Mouse (Mus musculus): ENCODE data around the gene Clpsl2.
"Not testable (repeated sequence)": the region's sequence is repeated elsewhere in the genome, so short reads cannot be mapped to it uniquely, and the experiment has no call there.

Clpsl2 gene

DNA sequence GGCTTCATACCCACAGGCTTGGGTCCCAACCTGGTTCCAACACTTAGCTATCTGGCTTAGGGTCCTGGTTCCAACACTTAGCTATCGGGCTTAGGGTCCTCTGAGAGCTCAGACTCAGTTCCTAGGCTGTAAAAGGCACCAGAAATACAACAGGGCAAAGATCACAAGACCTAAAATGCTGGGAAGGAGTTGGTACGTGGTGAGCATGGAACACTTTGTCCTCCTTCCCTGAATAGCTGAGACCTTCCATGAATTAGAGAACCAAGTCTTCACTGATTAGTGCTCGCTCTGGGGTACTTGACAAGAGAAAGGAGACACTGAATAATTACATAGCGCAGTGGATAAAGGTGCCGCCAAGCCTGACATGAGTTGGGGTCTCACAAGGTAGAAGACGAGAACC lies 27.3 kb upstream of the Clpsl2 start:
- DNase-seq: peak in 1 of 2 experiments; percentile 51

DNA sequence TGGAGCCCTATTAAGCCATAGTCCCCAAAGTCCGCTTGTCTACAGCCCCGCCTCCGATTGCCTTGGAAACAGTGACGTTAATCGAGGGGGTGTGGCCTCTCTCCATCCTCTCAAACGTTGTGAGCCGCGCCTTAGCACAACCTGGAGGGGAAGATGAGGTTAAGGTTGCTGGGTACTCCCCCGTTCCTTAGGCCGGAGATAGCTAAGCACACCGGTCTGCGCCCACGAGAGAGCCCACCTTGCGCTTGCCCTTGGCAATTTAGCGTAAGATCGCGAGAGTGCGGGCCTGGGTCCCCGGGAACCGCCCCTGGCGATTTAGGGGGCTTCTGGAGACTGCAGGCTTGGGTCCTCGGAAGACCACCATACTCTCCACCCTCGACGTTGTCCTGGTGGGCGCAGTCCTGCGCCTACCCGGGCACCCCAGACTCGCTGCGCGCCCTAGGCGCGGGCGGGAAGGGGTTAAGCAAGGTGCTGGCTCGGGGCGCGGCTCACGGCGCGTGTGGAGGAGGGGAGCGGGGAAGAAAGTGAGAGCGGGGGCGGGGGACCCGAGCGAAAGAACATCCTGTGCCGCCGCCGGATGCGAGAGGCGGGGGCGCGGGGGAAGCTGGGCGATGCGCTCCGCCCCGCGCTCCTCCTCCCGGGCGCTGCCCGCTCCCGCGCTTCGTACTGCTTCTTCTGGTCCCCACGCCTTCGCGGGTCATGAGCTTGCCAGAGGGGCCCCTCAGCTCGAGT lies 26.4 kb upstream of the Clpsl2 start:
- DNase-seq: peak; percentile 93 to 98

DNA sequence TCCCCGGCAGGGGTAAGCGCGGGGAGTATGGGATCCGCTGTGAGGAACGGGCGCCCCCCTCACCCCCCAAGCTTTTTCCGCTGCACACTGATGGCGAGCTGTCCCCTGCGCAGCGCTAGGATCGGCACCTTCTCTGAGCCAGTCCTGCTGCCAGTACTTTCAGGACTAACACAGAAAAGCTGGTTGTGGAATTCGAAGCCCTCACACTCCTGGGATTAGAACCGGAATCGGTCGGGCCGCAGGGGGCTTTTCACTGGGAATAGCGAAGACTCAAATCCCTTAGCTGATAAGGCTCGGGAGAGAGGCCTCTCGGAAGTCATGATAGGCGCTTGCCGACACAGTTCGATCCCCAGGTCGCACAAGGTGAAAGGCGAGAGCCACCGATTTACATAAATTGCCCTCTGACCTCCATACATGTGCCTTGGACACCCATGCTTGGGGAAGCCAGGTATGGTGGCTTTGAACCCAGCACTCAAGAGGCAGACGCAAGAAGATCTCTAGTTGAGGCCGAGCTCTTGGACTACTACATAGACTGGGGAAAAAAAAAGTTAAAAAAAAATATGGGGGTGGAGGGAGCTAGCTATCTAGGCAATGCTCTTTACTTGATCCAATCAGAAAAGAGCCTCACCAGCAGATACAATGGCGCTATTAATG lies 25.7 kb upstream of the Clpsl2 start:
- DNase-seq: no peak

DNA sequence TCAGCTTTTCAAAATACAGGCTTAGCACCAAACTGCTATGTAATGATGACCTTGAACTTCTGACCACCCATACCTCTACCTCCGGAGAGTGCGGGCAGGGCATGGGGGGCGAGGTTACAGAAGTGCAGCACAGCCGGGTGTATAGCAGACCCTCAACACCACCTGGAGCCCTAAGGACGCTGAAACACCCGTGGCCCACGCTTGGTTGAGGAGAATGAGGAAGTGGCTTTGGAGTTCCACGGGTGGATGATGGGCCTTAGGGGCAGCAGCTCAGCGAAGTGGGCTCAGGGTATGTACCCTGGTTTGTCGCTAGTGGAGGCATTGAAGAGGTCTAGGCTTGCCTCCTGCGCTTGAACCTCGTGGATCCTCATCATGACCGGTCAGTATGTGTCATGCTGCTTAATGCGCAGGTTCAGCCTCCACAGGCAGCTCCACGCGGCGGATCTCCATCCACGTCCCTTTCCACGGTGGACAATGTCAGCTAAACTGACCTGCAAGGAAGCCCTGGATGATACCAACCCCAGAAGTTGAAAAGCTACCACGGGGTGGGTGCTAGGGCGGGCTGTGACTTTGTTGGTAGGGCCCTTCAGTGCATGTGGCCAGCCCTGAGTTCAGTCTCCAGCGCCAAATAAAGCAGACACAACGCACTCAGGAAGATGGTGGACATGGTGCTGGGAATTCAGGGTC lies 25.1 kb upstream of the Clpsl2 start:
- no peak for DNase-seq

DNA sequence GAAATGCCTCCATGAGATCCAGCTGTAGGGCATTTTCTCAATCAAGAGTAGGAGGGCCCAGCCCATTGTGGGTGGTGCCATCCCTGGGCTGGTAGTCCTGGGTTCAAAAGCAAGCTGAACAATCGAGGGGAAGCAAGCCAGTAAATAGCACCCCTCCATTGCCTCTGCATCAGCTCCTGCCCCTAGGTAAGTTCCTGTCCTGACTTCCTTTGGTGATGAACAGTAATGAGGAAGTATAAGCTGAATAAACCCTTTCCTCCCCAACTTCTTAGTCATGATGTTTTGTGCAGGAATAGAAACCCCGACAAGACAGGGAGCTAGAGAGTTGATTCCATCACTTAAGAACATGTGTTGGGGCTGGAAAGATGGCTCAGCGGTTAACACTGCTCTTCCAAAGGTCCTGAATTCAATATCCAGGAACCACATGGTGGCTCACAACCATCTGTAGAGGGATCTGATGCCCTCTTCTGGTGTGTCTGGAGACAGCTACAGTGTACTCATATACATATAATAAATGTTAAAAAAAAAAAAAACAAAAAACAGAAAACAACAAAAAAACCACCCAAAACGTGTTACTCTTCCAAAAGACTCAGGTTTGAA lies 24.3 kb upstream of the Clpsl2 start:
- DNase-seq: no peak

DNA sequence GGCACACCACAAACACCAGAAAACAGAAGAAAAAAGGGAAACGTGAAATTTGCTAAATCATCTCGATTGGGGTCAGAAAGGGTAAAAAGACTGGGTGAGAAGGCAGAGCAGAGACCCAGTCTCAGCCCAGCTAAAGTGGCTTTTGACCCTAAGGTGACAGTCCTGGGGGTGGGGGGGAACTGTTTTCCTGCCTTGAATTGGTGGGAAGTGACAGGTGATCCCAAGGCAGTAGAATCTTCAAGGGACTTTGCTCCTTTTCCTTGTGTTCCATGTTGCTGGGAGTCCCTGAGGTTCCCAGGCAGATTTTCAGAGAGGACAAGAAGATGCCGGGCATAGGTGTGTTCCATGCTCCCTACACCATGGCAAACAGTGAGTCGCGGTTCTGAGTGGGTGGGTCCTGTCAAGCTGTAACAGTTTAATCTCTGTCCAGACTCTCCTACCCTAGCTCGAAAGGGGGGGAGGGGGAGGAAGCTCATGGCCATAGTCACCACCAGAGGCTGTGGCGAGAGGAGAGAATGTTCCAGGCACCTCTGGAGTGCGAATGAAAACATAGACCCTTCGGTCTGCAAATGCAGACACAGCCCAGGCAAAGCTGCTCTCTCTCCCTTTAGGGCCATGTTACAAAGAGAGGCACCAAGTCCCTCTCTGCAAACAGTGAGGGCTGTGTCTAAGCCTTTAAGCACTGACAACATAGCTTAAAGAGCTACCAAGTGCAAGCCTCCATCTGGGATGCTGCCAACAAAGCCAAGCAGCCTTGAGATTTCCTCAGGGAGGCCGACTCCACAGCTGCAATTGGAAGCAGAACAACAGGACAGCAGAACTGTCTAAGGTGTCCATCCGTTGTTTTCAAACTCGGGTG lies 21.8 kb upstream of the Clpsl2 start:
- peak in 1 of 2 experiments; percentile 34 for DNase-seq

DNA sequence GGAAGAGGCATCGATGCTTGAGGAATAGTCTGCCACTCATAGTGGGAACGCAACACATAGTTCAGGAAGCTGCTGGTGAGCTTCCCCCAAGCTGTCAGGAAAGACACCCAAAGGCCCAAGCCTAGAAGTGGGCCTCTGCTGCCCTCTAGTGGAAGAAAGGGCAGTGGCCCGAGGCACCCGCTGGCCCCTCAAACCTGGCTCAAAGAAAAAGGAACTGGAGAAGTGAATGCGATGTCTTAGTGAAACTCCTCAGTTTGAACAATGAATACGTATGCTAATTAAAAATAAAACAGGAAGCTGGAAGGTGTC lies 21.2 kb upstream of the Clpsl2 start:
- DNase-seq: peak; percentile 66 to 86

DNA sequence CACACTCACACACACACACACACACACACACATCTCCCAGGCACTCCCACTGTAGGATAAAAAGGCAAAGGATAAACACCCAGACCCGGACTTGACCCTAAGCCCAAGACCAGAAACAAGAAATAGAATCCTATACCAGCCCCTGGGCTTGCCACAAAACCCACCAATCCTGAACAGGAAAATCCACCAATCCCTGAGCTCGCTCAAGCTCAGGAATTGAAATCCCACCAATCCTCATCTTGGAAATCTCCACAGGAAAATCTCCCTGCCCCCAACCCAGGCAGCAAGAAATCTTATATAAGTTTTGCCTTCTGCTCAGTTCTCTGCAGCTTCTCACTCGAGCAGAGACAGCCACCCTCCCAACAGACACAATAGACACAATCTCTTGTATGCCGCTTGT lies 20.1 kb upstream of the Clpsl2 start:
- DNase-seq: no peak

DNA sequence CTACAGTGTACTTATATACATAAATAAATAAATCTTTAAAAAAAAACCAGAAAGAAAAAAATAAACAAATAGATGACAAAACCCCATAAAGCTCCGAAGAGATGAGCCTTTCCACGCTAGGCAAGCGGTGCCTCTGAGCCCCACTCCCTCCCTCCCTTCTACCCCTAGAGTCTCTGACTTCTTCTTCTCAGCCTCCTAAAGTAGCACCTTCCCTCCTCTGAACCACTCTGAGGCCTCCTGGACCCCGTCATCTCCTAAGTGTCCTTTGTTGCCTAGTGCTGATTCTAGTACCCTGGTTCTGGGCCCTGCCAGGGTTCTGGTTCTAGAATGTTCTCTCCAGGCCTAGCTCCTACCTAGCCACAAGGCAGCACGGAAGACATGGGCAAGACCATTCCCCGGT lies 18.7 kb upstream of the Clpsl2 start, which contains the start of gene Armc12:
Gene Armc12, plus strand, starts transcription at position 301 of the 400 bp plus-strand sequence.
- DNase-seq: no peak

DNA sequence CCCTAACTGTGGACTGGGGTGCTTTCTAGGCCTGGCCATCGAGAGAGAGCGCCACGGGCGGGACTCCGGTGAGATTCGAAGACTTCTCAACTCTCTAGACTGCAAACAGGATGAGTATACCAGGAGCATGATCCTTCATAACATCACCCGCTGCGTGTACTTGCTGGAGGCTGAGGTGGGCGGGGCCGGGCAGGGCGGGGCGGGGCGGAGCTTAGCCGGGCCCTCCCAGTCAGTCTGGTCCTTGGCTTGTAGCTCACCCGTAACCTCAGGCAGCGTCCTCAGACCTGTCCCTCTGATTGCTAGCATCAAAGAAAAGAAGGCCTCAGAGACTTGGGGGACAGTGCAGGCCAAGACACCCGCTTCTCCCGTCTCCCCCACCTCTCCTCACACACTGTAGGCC lies 17.3 kb upstream of the Clpsl2 start:
- no peak for DNase-seq

DNA sequence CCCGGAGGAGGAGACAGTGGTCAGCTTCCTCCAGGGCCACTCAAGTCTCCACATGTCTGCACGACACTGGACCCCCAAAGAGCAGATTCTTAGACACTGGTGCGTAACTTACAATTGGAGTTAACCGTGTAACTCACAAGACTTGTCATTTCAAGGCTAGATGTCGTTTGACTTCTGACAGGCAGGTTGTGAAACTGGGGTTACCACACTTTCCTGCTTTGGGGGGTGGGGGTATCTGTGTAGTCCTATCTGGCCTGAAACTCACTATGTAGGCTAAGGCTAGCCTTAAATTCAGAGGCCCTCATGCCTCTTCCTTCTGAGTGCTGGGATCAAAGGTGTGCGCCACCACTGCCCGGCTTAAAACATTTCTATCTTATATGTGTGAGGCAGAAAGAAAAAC lies 16.7 kb upstream of the Clpsl2 start:
- DNase-seq: no peak

DNA sequence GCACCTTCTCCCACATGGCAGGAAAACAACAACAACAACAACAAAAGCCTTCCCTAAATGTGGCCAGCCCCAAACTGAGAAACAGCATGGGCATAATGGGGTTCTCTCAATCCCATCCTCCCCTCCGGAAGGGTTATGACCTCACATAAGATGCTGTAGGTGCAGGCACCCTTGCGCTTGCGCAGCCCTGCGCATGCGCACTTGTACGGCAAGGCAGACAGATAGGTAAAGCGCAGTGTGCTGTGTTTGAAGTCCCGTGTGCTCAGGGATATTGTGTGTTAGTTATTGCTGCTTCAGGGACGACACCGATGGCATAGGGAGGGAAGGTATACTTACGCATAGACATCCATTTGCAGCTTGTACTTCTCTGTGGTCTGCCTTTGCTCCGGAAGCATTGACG lies 15.9 kb upstream of the Clpsl2 start:
- no peak for DNase-seq

DNA sequence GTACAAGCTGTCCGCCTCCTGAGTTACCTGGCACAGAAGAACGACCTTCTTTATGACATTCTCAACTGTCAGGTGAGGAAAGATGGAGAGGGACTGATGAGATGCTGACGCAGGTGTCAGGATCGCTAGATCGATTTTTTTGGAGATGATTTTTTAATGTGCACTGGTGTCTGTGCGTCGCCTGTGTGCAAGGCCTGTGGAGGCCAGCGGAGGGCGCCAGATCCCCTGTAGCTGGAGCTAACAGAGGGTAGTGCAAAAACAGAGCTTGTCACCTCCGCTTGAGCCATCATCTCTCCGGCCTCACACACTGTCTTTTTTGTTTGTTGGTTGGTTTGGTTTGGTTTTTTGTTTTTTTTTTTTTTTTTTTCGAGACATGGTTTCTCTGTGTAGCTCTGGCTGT lies 11.3 kb upstream of the Clpsl2 start:
- DNase-seq: no peak

DNA sequence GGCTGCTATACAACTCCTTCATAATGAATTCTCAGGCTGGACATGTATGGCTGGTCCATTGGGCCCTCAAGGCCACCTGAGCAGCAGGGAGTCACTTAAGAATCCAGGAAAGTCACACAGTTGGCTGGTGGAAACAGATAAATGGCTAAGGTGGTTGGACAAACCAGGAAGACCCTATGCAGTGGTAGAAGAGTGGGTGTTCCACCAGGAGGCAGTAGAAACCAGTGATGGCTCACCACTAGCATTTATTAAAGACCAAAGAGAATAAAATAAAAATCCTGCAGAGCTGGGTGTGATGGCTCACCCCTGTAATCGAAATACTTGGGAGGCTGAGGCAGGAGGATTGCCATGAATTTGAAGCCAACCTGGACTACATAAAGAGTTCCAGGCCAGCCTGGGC lies 2.3 kb upstream of the Clpsl2 start:
- peak in 1 of 2 experiments; percentile 19 for DNase-seq

DNA sequence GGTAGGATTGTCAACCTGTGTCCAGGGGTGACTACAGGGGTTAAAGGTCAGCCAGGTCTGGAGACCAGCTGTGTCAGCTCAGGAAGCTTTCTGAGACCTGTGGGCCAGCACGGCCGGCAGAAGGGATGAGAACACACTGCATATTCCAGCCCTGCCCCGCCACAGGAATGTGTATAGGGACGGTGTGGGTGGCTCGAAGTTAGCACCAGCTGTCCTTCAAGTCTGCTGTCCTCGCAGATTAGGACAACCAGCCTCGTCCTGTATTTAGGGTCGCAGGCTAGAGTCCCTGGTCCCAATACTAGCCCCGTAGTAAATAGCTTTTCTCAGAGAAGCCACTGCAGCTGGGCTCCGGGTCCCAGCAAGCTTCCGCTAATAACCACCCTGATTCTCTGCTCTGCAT lies 661 bp upstream of the Clpsl2 start:
- DNase-seq: no peak

DNA sequence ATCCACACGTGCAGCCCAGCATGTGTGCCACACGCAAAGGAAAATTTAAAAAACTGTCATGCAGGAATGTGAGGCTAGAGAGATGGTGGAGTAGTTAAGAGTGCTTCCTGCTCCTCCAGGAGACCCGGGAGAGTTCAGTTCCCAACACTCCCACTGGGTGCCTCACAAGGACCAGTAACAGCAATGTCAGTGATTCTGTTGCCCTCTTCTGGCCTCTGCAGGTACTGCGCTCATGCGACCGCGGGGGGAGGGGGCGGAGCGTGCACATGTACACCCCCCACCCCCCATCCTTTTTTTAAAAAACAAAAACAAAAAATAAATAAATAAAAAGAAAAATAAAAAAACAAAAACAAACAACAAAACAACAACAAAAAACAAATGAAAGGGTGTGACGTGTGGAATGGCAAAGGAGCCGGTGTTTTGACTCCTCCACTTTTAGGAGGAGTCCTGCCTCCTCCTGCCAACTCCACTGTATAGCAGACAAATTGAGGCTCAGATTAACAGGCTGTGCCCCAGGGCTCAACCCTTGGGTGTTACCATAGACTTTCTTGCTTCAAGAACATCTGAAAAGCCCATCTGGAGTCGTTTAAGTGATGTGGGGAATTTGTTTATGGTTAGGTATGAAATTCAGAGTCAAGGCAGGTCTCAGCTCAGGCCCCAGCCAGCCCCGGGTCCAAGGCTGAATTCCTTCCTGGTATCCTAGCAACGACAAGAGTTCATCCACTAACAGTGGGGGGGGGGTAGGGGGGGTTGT lies 4.0 kb downstream of the Clpsl2 start:
- peak; percentile 42 to 75 for DNase-seq

DNA sequence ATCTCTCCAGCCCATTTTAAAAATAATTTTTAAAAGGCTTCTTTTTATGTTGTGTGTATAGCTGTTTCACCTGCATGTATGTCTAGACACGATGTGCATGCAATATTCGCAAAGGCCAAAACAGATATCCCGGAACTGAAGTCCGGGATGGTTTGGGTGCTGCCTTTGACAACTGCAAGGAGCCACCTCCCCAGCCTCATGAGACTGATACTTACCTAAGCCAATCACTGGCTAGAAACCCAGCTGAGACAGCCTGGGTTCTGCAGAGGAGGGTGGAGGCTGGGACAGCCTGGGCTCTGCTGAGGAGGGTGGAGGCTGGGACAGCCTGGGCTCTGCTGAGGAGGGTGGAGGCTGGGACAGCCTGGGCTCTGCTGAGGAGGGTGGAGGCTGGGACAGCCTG lies 4.8 kb downstream of the Clpsl2 start:
- not testable (repeated sequence) for DNase-seq

DNA sequence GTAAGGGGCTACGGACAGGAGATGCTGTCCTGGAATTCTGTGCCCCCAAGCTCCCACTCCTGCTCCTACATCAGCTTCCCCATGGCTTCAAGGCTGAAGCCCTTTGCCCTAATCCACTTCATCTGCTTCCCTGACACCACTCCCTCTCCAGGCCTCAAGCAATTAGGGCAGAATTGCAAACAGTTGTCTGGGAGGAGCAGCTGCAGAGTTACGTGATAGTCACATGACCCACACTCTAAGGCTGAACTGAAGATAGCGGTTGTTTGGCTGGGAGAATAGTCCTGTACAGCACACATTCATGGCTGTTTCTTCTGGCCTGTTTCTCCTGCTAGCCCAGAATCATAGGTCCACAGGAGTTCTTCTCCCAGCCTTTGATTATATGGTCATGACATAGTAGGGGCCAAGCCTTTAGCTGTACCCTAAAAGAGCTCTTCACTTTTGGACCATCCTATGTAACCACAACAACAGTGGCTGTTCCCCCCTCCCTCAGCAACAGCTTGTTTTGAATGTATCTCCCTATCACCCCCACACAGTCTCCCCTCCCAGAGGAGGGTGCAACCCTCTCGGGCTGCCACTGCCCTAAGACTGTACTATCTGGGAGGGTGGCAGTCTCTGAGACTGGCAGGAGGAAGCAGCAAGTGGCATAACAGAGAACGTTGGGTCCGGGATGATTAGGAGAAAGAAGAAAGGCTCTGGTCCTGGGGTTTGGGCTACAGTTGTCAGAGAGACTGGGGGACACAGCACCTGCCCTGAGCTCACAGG lies 7.6 kb downstream of the Clpsl2 start:
- DNase-seq: no peak

DNA sequence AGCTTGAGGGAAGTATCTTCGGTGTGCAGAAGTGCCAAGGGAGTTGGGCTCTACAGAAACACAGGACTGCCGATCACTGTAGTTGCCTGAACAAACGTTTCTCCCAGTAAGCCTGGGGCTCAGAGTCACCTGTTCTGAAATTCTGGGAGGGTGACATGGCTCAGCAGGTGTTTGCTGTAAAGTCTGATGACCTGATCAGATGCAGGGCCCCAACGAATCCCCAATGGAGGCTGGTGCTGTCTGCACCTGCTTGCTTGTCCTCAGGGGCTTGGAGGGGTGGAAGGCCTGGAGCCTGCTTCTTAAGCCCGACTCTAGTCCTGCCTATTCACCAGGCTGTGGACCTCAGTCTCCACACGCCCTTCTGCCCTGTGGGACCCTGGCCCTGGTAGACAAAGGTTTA lies 8.6 kb downstream of the Clpsl2 start:
- no peak for DNase-seq

DNA sequence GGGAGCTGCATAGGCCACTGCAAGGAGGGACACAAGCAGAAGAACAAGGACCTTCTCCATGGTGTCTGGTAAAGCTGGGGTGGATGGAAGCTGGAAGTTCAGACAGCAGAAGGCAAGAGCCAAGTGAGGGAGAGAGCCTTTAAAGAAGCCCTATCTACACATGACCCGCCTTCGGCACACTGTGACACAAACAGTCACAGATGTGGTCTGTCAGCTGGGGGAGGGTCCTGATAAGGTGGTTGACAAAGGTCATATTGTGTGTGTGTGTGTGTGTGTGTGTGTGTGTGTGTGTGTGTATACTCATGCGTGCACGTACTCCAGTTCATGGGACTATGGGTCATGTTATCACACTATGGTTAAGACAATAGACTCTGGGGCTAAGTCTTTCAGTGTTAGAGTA lies 11.4 kb downstream of the Clpsl2 start, which contains the start of gene Clps:
Gene Clps, minus strand, starts transcription at position 169 of the 400 bp plus-strand sequence.
- DNase-seq: no peak

DNA sequence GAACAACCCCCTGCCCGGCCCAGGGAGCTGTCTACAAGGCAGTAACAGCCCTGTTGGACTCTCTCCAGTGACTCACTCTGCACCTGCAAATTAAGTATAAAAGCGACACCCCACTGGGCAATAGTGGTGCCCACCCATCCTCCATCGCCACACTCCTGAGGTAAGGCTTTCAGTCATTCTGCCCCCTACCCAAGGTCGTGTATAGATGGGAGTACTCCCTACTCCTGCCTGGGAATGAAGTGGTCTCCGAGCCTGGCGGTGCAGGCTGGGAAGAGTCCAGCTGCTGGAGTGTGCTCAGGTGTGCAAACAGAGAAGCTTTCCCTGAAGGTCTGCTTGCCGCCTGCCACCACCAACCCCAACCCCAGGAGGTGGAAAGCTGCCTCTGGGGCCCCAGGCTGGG lies 12.4 kb downstream of the Clpsl2 start:
- no peak for DNase-seq
